Comparison of ENCODE assay signal across 17 mouse cellular contexts in the genomic region with DNA sequence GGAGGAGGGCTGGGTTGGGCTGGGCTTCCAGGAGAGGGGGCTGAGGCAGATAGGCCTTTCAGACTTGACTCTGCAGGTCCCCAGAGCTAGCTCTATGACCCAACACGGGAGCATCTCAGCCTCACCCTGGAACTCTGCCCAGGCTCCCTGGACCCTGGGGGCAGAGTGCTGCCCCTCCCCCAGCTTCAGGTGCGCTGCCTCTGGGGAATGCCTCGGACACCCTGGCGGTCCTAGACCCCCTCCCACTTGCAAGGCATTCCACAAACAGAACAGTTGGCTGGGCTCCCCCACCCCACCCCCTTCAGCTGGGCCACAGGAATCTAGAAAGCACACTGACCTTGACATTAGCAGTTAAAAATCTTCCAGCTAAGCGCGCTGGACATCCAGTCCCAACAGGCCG. TPM values are rescaled to one million over a fixed set of nuclear protein-coding genes. Genes with fewer than 3 reads are reported as not detected.
A peak's percentile ranks its signal among the peaks of the same experiment; 100 is the strongest.
DNase-seq lines count a peak whose midpoint lies in the region; ATAC-seq and TF ChIP-seq lines count a peak whose summit lies in the region.
"Had no signal": no experiment of that assay in that cellular context is flagged by ENCODE, and none has a peak within 500 bp of the region (broad histone marks: within the 10 kb centered on the region; RNA-seq: fewer than 3 reads in every experiment).

No protein-coding gene starts in this region.

- H3K4me2 ChIP-seq in lung, embryonic 16.5 days (ENCODE audit: low read depth, low read length): no peak overlapping the region
- no peak overlapping the region for H3K4me2 ChIP-seq in lung, postnatal 0 days (replicated peaks; ENCODE audit: low read depth, low read length)
- no peak overlapping the region for H3K4me2 ChIP-seq in kidney, embryonic 15.5 days
- H3K4me2 ChIP-seq in forebrain, embryonic 15.5 days (replicated peaks): no peak overlapping the region
- H3K4me2 ChIP-seq: liver, embryonic 15.5 days had no signal

- TF ChIP-seq CTCF in lung, postnatal 0 days (IDR thresholded peaks at IDR 0.05): no peak

- H3K27me3 ChIP-seq in lung, embryonic 16.5 days (ENCODE audit: control insufficient read depth, insufficient read depth, low read depth, low read length): no peaks in the 10 kb centered on the region; the same call in 1 of the 2 replicates
- H3K27me3 ChIP-seq in lung, postnatal 0 days (replicated peaks; ENCODE audit: insufficient read depth, low read length): no peaks in the 10 kb centered on the region
- H3K27me3 ChIP-seq in kidney, embryonic 15.5 days: peaks cover 17% of the 10 kb centered on the region
- peaks cover 5% of the 10 kb centered on the region; the same call in 1 of the 2 replicates for H3K27me3 ChIP-seq in forebrain, embryonic 15.5 days

- H3K4me1 ChIP-seq in lung, embryonic 16.5 days (replicated peaks; ENCODE audit: control insufficient read depth, insufficient read depth, low read length): peaks cover 7% of the 10 kb centered on the region
- peaks cover under 1% of the 10 kb centered on the region; the same call in 1 of the 2 replicates for H3K4me1 ChIP-seq in lung, postnatal 0 days (ENCODE audit: insufficient read depth, low read depth, low read length)
- H3K4me1 ChIP-seq in kidney, embryonic 15.5 days: peaks cover 28% of the 10 kb centered on the region
- H3K4me1 ChIP-seq in forebrain, embryonic 15.5 days: peaks cover 3% of the 10 kb centered on the region

- ATAC-seq in lung, embryonic 16.5 days (ENCODE audit: low read depth): peak; percentile 64; the same call in 1 of the 2 replicates
- no peak for ATAC-seq in lung, postnatal 0 days
- ATAC-seq in kidney, embryonic 15.5 days (replicated peaks; ENCODE audit: low FRiP score): peak; percentile 71
- no peak for ATAC-seq in forebrain, embryonic 15.5 days (replicated peaks)

- H3K9ac ChIP-seq in lung, embryonic 16.5 days (ENCODE audit: low read length): no peak overlapping the region
- H3K9ac ChIP-seq in lung, postnatal 0 days (replicated peaks; ENCODE audit: low read depth): no peak overlapping the region
- H3K9ac ChIP-seq in kidney, embryonic 15.5 days: no peak overlapping the region
- H3K9ac ChIP-seq in forebrain, embryonic 15.5 days (replicated peaks): no peak overlapping the region
- H3K9ac ChIP-seq: liver, embryonic 15.5 days had no signal

- H3K9me3 ChIP-seq in lung, embryonic 16.5 days (ENCODE audit: control insufficient read depth, low read length): no peaks in the 10 kb centered on the region
- H3K9me3 ChIP-seq in lung, postnatal 0 days (ENCODE audit: low read length): no peaks in the 10 kb centered on the region
- H3K9me3 ChIP-seq in kidney, embryonic 15.5 days (replicated peaks): no peaks in the 10 kb centered on the region
- no peaks in the 10 kb centered on the region for H3K9me3 ChIP-seq in forebrain, embryonic 15.5 days
- H3K9me3 ChIP-seq: liver, embryonic 15.5 days had no signal

- TF ChIP-seq EP300 in lung, postnatal 0 days (IDR thresholded peaks at IDR 0.05): no peak

- no peak overlapping the region for H3K4me3 ChIP-seq in lung, embryonic 16.5 days (ENCODE audit: low read length)
- no peak overlapping the region for H3K4me3 ChIP-seq in lung, postnatal 0 days (ENCODE audit: low read depth, low read length)
- H3K4me3 ChIP-seq in kidney, embryonic 15.5 days (replicated peaks): no peak overlapping the region
- H3K4me3 ChIP-seq in forebrain, embryonic 15.5 days: no peak overlapping the region
- H3K4me3 ChIP-seq: gastrocnemius, adult 2 months; liver, embryonic 15.5 days; myocyte had no signal

- WGBS in lung, embryonic 16.5 days: 15% methylated on average over 7 of the region's 7 CpGs
- WGBS in lung, postnatal 0 days: 30% methylated on average over 7 of the region's 7 CpGs
- 17% methylated on average over 7 of the region's 7 CpGs for WGBS in kidney, embryonic 15.5 days
- 45% methylated on average over 7 of the region's 7 CpGs for WGBS in forebrain, embryonic 15.5 days

- DNase-seq in adrenal gland, adult (ENCODE audit: inconsistent age in 2 of 2, low spot score in 1 of 2): peak; percentile 78 to 83
- DNase-seq in adrenal gland, postnatal 4 days (ENCODE audit: low spot score in 2 of 2): no peak
- DNase-seq in lung, postnatal 0 days (ENCODE audit: low spot score): no peak
- no peak for DNase-seq in right cerebral cortex, postnatal 10 days (ENCODE audit: low spot score in 2 of 2)
- DNase-seq in cerebellum, adult 9-11 months: no peak
- DNase-seq: cerebellum, adult 8-10 months; gastrocnemius, adult 2 months; heart, postnatal 10 days; layer of hippocampus, adult 9-11 months; left cerebral cortex, postnatal 4 days; right cerebral cortex, postnatal 4 days had no signal

- no peak overlapping the region for H3K27ac ChIP-seq in lung, embryonic 16.5 days (ENCODE audit: low read length)
- H3K27ac ChIP-seq in lung, postnatal 0 days (ENCODE audit: low read length): no peak overlapping the region
- H3K27ac ChIP-seq in kidney, embryonic 15.5 days: peak overlapping the region; percentile 65
- no peak overlapping the region for H3K27ac ChIP-seq in forebrain, embryonic 15.5 days (replicated peaks)
- H3K27ac ChIP-seq: gastrocnemius, adult 2 months; liver, embryonic 15.5 days had no signal

- H3K36me3 ChIP-seq in lung, embryonic 16.5 days (ENCODE audit: control insufficient read depth, insufficient read depth, low read length): no peaks in the 10 kb centered on the region
- no peaks in the 10 kb centered on the region for H3K36me3 ChIP-seq in lung, postnatal 0 days (ENCODE audit: insufficient read depth, low read length)
- no peaks in the 10 kb centered on the region for H3K36me3 ChIP-seq in kidney, embryonic 15.5 days
- H3K36me3 ChIP-seq in forebrain, embryonic 15.5 days: no peaks in the 10 kb centered on the region
- H3K36me3 ChIP-seq: liver, embryonic 15.5 days had no signal

RNA-seq across cellular contexts. Expression of a gene that starts 5.3 kb away (rescaled TPM):
- total RNA-seq in adrenal gland, postnatal 4 days (2021): 10 to 100 TPM; 42.8 to 47.2 TPM
- polyA plus RNA-seq in lung, embryonic 16.5 days (2015; fragmentation: Nextera tagmentation; extraction: Ambion mirVana): 21.4 and 21.7 TPM in 2 replicates
- 17.0 and 20.0 TPM in 2 replicates for polyA plus RNA-seq in lung, postnatal 0 days (2015; fragmentation: Nextera tagmentation; extraction: Ambion mirVana)
- 26.7 and 34.9 TPM in 2 replicates for polyA plus RNA-seq in kidney, embryonic 15.5 days (2015; fragmentation: Nextera tagmentation; extraction: Ambion mirVana)
- 29.9 and 33.1 TPM in 2 replicates for polyA plus RNA-seq in forebrain, embryonic 15.5 days (2015; fragmentation: Nextera tagmentation; extraction: Ambion mirVana)

RNA-seq across cellular contexts. Expression of a gene that starts 24.7 kb away (rescaled TPM):
- total RNA-seq in adrenal gland, postnatal 4 days (2021): under 1 TPM; 0.59 to 0.62 TPM
- polyA plus RNA-seq in lung, embryonic 16.5 days (2015; fragmentation: Nextera tagmentation; extraction: Ambion mirVana): 0.30 and 0.38 TPM in 2 replicates
- polyA plus RNA-seq in lung, postnatal 0 days (2015; fragmentation: Nextera tagmentation; extraction: Ambion mirVana): 0.21 and 0.23 TPM in 2 replicates
- polyA plus RNA-seq in kidney, embryonic 15.5 days (2015; fragmentation: Nextera tagmentation; extraction: Ambion mirVana): 0.30 TPM in 2 replicates
- polyA plus RNA-seq in forebrain, embryonic 15.5 days (2015; fragmentation: Nextera tagmentation; extraction: Ambion mirVana): 0.09 TPM in 1 of 2 replicates, not detected in the other
- total RNA-seq: gastrocnemius, adult 2 months; heart, postnatal 10 days had no signal
- polyA plus RNA-seq: embryonic facial prominence, embryonic 11.5 days; myocyte had no signal

Comparison
In these comparisons a context has a peak if more than half of its experiments do, and no peak if none do; other contexts are left out.
1. DNase-seq: peak in adrenal gland, adult (2 of 2); none in adrenal gland, postnatal 4 days (0 of 2), lung, postnatal 0 days (single experiment), right cerebral cortex, postnatal 10 days (0 of 2) and cerebellum, adult 9-11 months (single experiment).
2. ATAC-seq: peak in lung, embryonic 16.5 days (single experiment) and kidney, embryonic 15.5 days (single experiment); none in lung, postnatal 0 days (single experiment) and forebrain, embryonic 15.5 days (single experiment).